Mouse (Mus musculus) neural tube, embryonic 12.5 days (tissue): ENCODE results near the gene Fbxw9. TPM values are rescaled to one million over a fixed set of nuclear protein-coding genes. Genes with fewer than 3 reads are reported as not detected.

Source experiments
- ATAC-seq: fragments of 200-750 bp; cut with Nextera tagmentation; 2 replicates; pipeline ENCODE4 v1.8.0; 2017; ENCODE audit warnings: low read depth, mild to moderate bottlenecking, moderate TSS enrichment, moderate library complexity; ENCODE audit not compliant: low FRiP score
- H3K27ac ChIP-seq: fragments of 300-500 bp; sonication (generic); 2 replicates; pipeline ENCODE4 v1.5.1; 2016
- H3K27me3 ChIP-seq: fragments of 300-500 bp; sonication (generic); replicated peaks from 2 replicates; pipeline ENCODE4 v1.6.1; 2016; ENCODE audit warnings: mild to moderate bottlenecking
- H3K36me3 ChIP-seq: fragments of 300-500 bp; sonication (generic); 2 replicates; pipeline ENCODE4 v1.6.1; 2016; ENCODE audit warnings: mild to moderate bottlenecking
- H3K4me1 ChIP-seq: fragments of 300-500 bp; sonication (generic); 2 replicates; pipeline ENCODE4 v1.6.1; 2016
- H3K4me2 ChIP-seq: fragments of 300-500 bp; sonication (generic); replicated peaks from 2 replicates; pipeline ENCODE4 v1.6.1; 2016; ENCODE audit warnings: mild to moderate bottlenecking
- H3K4me3 ChIP-seq: fragments of 300-500 bp; sonication (generic); 2 replicates; pipeline ENCODE4 v1.5.1; 2016
- H3K9ac ChIP-seq: fragments of 300-500 bp; sonication (generic); 2 replicates; pipeline ENCODE4 v1.6.1; 2016; ENCODE audit warnings: mild to moderate bottlenecking
- H3K9me3 ChIP-seq: fragments of 300-500 bp; sonication (generic); 2 replicates; pipeline ENCODE4 v1.6.1; 2016; ENCODE audit warnings: mild to moderate bottlenecking
- WGBS: fragments of 180-500 bp; shearing (Covaris S2); methylation state at CpG from one replicate; pipeline ENCODE4 v1.1.7; 2016; 5-methylcytosine and 5-hydroxymethylcytosine counted together
- polyA plus RNA-seq: library from polyadenylated mRNA; unstranded; fragments of >200 nt; fragmentation: Nextera tagmentation; extraction: Ambion mirVana; gene quantifications from 2 replicates; pipeline ENCODE4 v1.2.1, GENCODE M21; 2016

The Fbxw9 gene
- 38.1 and 40.5 TPM in 2 replicates for polyA plus RNA-seq

DNA sequence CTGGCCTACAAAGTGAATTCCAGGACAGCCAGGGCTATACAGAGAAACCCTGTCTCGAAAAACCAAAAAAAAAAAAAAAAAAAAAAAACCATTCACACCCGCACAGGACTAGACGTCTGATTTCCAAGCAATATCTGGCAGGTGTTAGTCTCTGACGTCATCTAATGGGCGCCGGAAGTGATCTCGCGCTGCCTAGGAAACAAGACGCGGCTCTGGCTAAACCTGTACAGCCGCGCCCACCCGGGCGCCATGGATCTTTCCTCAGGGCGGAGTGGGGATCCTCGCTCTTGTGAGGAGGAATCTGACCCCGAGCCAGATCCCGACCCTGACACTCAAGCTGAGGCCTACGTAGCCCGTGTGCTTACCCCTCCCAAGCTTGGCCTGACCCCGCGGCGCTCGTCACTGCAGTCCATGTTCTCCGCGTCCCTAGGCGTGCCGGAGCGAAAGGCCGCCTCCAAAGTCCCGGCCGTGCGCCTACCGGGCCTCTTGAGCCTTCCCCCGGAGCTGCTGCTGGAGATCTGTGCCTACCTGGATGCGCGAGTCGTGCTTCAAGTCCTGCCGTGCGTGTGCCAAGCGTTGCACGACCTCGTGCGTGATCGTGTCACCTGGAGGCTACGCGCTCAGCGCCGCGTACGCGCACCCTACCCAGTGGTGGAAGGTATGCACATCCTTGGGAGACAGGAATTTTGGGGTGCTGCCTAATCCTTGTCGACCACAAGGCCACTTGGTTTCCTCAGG is at the start of gene Fbxw9:
TSS of gene Fbxw9 (plus strand) at position 177 of the 738 bp plus-strand sequence.
- H3K36me3 ChIP-seq: peaks cover 29% of the 10 kb centered on the region
- WGBS: 1% methylated on average over 53 of the region's 53 CpGs
- H3K9me3 ChIP-seq: no peaks in the 10 kb centered on the region
- peak within 1 kb of the TSS; percentile 68 for H3K4me3 ChIP-seq
- peaks cover 17% of the 10 kb centered on the region for H3K4me1 ChIP-seq
- peak within 1 kb of the TSS; percentile 99 for H3K4me2 ChIP-seq
- ATAC-seq: peak; percentile 84
- no peaks in the 10 kb centered on the region for H3K27me3 ChIP-seq
- no peak within 1 kb of the TSS for H3K27ac ChIP-seq
- peak within 1 kb of the TSS; percentile 69 for H3K9ac ChIP-seq

GRCm38 (mm10) chr8:85011242-85011641 is 48.6 kb upstream of the Fbxw9 start:
- H3K4me1 ChIP-seq: peaks cover 7% of the 10 kb centered on the region; the same call in 1 of the 2 replicates
- no peak overlapping the region for H3K4me2 ChIP-seq
- H3K4me3 ChIP-seq: no peak overlapping the region
- H3K27ac ChIP-seq: no peak overlapping the region
- no peak overlapping the region for H3K9ac ChIP-seq
- H3K27me3 ChIP-seq: peaks cover 60% of the 10 kb centered on the region
- 17% methylated on average over 28 of the region's 28 CpGs for WGBS
- no peak for ATAC-seq
- no peaks in the 10 kb centered on the region for H3K9me3 ChIP-seq
- H3K36me3 ChIP-seq: no peaks in the 10 kb centered on the region

GRCm38 (mm10) chr8:85013230-85013840 is 46.5 kb upstream of the Fbxw9 start:
- Histone ChIP-seq H3K36me3 (peaks cover 14% of the 10 kb centered on the region), H3K27me3 (peaks cover 53% of the 10 kb centered on the region), H3K9ac (peak overlapping the region; percentile 42; the same call in 1 of the 2 replicates), H3K9me3 (no peaks in the 10 kb centered on the region), H3K4me3 (peak overlapping the region; percentile 19; the same call in 1 of the 2 replicates), H3K4me1 (peaks cover 7% of the 10 kb centered on the region; the same call in 1 of the 2 replicates), H3K4me2 (peak overlapping the region; percentile 66), H3K27ac (no peak overlapping the region)
- WGBS: 4% methylated on average over 25 of the region's 26 CpGs
- peak; percentile 69 for ATAC-seq

DNA sequence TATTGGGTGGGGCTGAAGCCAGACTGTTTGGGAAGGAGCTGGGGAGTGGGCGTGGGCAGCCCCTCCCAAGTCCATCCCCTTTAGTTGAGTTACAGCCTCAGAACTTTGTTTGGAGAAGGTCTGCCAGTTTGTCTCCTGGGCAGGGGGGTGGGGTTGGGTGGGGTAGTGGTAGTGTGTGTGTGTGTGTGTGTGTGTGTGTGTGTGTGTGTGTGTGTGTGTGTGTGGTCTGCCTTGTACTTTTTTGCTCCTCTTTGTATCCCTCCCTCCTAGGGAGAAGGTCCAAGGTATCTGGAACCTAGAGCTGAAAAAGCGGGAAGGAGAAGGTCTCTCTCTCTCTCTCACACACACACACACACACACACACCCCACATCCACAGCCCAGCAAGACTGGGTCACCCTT is 45.4 kb upstream of the Fbxw9 start, which contains the start of gene Best2:
TSS of gene Best2 (minus strand) at position 101 of the 400 bp plus-strand sequence.
- 38% methylated on average over 1 of the region's 2 CpGs for WGBS
- Histone ChIP-seq H3K9me3 (no peaks in the 10 kb centered on the region), H3K4me3 (peak within 1 kb of the TSS; percentile 19; the same call in 1 of the 2 replicates), H3K27me3 (peaks cover 45% of the 10 kb centered on the region), H3K9ac (peak within 1 kb of the TSS; percentile 42; the same call in 1 of the 2 replicates), H3K4me1 (peaks cover 7% of the 10 kb centered on the region; the same call in 1 of the 2 replicates), H3K36me3 (peaks cover 25% of the 10 kb centered on the region), H3K27ac (no peak within 1 kb of the TSS), H3K4me2 (peak within 1 kb of the TSS; percentile 66)
- ATAC-seq: no peak

DNA sequence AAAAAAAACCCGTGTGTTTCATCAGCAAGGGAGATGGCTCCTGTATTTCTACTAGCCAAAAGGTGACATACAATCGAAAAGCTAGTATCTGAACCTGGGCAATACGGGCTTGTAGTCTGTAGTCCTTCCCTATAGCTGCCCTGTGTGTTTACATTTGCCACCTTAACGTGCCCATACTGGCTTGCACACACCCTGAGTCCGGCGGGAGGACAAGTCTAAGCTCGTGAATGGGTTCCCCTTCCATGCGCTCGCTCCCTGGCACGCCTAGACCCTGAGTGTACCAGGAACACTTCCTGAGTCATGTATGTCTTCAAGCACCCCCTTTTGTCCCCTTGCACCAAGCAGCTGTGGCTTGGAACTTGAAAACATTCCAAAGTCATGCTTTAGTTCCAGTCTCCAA is 43.1 kb upstream of the Fbxw9 start:
- H3K27ac ChIP-seq: no peak overlapping the region
- H3K9me3 ChIP-seq: no peaks in the 10 kb centered on the region
- 74% methylated on average over 10 of the region's 10 CpGs for WGBS
- peaks cover 7% of the 10 kb centered on the region; the same call in 1 of the 2 replicates for H3K4me1 ChIP-seq
- H3K9ac ChIP-seq: no peak overlapping the region
- peaks cover 46% of the 10 kb centered on the region for H3K36me3 ChIP-seq
- no peak for ATAC-seq
- H3K4me3 ChIP-seq: no peak overlapping the region
- no peak overlapping the region for H3K4me2 ChIP-seq
- H3K27me3 ChIP-seq: peaks cover 30% of the 10 kb centered on the region

- Histone ChIP-seq H3K4me1 (peaks cover 7% of the 10 kb centered on the region; the same call in 1 of the 2 replicates), H3K4me3 (no peak overlapping the region), H3K4me2 (no peak overlapping the region), H3K27me3 (peaks cover 27% of the 10 kb centered on the region), H3K36me3 (peaks cover 50% of the 10 kb centered on the region), H3K27ac (no peak overlapping the region), H3K9ac (no peak overlapping the region), H3K9me3 (no peaks in the 10 kb centered on the region)
- 63% methylated on average over 5 of the region's 5 CpGs for WGBS
- no peak for ATAC-seq
Measured at GRCm38 (mm10) chr8:85017209-85017608, 42.6 kb upstream of the Fbxw9 start.

DNA sequence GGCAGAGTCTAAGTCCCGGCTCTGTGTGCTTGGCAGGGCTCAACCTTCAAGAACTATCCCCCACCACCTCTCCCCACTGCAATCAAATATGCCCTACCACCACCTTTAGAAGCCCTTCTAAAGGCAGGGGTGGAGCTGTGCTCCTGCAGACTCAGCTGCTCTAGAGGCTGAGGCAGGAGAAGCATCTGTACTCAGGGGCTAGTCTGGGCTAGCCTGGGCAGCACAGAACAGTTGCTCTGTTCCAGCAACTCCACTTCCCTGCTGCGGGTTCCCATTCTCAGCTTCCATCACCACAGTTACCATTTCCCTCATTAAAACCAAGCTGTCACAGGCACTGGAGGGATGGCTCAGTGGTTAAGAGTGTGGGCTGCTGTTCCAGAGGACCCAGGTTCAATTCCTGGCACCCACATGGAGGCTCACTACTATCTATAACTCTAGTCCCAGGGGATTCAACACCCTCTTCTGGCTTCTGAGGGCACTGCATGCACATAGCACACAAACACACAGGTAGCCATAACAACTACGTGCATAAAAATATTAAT is 38.3 kb upstream of the Fbxw9 start:
- no peak overlapping the region for H3K27ac ChIP-seq
- H3K9ac ChIP-seq: no peak overlapping the region
- H3K4me1 ChIP-seq: peaks cover 23% of the 10 kb centered on the region
- no peak overlapping the region for H3K4me2 ChIP-seq
- H3K9me3 ChIP-seq: no peaks in the 10 kb centered on the region
- WGBS: 96% methylated on average over 3 of the region's 3 CpGs
- no peak overlapping the region for H3K4me3 ChIP-seq
- ATAC-seq: no peak
- peaks cover 69% of the 10 kb centered on the region for H3K36me3 ChIP-seq
- no peaks in the 10 kb centered on the region for H3K27me3 ChIP-seq

GRCm38 (mm10) chr8:85023846-85024245 is 36.0 kb upstream of the Fbxw9 start:
- Histone ChIP-seq H3K27me3 (no peaks in the 10 kb centered on the region), H3K27ac (no peak overlapping the region), H3K4me1 (peaks cover 34% of the 10 kb centered on the region), H3K9me3 (no peaks in the 10 kb centered on the region), H3K36me3 (peaks cover 50% of the 10 kb centered on the region), H3K9ac (no peak overlapping the region), H3K4me2 (peak overlapping the region; percentile 98), H3K4me3 (0 out of 2 replicates have a peak overlapping the region, but pooled peaks have one; percentile 76)
- 90% methylated on average over 3 of the region's 3 CpGs for WGBS
- ATAC-seq: no peak

DNA sequence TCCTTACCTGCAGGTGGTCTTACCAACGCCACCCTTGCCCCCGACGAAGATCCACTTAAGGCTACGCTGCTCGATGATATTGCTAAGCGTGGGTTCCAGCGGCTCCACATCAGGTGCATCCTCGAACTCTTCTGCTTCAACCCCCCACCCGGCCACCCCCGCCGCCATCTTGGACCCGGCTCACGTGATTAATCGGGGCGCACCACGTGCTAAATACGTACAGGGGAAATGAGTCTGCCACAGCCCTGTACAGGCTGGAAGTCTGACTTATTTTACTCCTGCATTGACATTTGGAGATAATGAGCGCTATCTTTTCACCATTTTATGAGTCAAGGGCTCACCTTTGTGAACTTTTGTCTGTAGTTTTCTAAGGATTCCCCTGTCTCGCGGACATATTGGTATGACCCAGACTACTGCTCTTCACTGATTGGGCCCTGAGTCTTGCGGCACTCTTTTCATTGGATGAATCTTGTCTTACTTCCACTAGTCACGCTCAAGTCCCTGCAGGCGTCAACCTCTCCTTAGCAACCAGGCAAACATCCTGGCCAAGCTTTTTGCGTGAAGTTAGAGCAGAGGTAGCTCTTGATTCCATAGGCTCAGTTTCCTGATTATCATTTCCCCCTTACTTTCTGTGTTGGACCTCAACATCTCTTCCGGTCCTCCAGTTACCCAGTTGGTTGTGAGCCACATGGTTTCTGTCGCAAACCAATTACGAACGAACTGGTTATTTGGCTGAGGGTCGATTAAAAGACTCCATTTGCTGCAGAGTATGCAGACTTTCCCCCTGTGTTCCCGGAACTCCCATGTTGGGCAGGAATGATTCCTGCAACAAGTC is 34.5 kb upstream of the Fbxw9 start, which contains the start of gene Asna1:
TSS of gene Asna1 (minus strand) at position 184 of the 835 bp plus-strand sequence.
- Histone ChIP-seq H3K27ac (no peak within 1 kb of the TSS), H3K36me3 (peaks cover 48% of the 10 kb centered on the region), H3K9me3 (no peaks in the 10 kb centered on the region), H3K27me3 (no peaks in the 10 kb centered on the region), H3K4me2 (peak within 1 kb of the TSS; percentile 98), H3K9ac (peak within 1 kb of the TSS; percentile 77), H3K4me1 (peaks cover 38% of the 10 kb centered on the region), H3K4me3 (peak within 1 kb of the TSS; percentile 76)
- 7% methylated on average over 30 of the region's 30 CpGs for WGBS
- ATAC-seq: peak; percentile 90

- Histone ChIP-seq H3K4me1 (peaks cover 38% of the 10 kb centered on the region), H3K9me3 (no peaks in the 10 kb centered on the region), H3K4me3 (peak within 1 kb of the TSS; percentile 100), H3K4me2 (peak within 1 kb of the TSS; percentile 98), H3K27me3 (no peaks in the 10 kb centered on the region), H3K36me3 (peaks cover 48% of the 10 kb centered on the region), H3K27ac (peak within 1 kb of the TSS; percentile 50; the same call in 1 of the 2 replicates), H3K9ac (peak within 1 kb of the TSS; percentile 99)
- ATAC-seq: peak; percentile 75
- under 1% methylated on average over 75 of the region's 75 CpGs for WGBS
Measured at GRCm38 (mm10) chr8:85026670-85027515, 33.0 kb upstream of the Fbxw9 start, which contains the start of gene Trir. Gene Trir, plus strand, starts transcription at chr8:85026823.

GRCm38 (mm10) chr8:85027516-85027855 is 32.4 kb upstream of the Fbxw9 start:
- H3K4me1 ChIP-seq: peaks cover 38% of the 10 kb centered on the region
- no peaks in the 10 kb centered on the region for H3K27me3 ChIP-seq
- H3K4me2 ChIP-seq: peak overlapping the region; percentile 98
- peak overlapping the region; percentile 100 for H3K4me3 ChIP-seq
- peak overlapping the region; percentile 50; the same call in 1 of the 2 replicates for H3K27ac ChIP-seq
- peaks cover 47% of the 10 kb centered on the region for H3K36me3 ChIP-seq
- ATAC-seq: no peak
- WGBS: under 1% methylated on average over 13 of the region's 13 CpGs
- no peaks in the 10 kb centered on the region for H3K9me3 ChIP-seq
- peak overlapping the region; percentile 99 for H3K9ac ChIP-seq
